Mouse (Mus musculus) brain, adult 2 months (tissue): ENCODE data around the gene Babam2.
"Not testable (repeated sequence)": the region's sequence is repeated elsewhere in the genome, so short reads cannot be mapped to it uniquely, and the experiment has no call there.

ENCODE experiments used
- DNase-seq: peaks from one replicate; pipeline ENCODE4 v3.0.0; 2011; ENCODE audit warnings: low read depth, low spot score

Babam2 gene

GRCm38 (mm10) chr5:31829588-31829987, 132.1 kb downstream of the Babam2 start:
- DNase-seq, result no peak

DNA sequence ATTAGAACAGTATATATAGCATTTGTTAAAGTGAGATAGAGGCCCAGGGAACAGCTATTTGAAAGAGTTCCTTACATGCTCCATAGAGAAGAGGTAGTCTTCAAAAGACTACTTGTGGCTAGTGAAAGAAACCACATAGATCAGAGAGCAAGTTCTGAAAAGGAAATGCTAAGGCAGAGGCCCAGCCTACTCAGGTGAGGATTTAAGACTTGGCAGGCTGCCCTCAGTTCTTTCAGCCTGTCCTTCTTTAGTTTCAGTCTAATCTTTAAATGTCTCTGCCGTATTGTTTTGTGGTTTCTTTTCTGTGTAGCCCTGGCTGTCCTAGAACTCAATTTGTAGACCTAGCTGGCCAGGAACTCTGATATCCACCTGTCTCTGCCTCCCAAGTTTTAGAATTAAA, 134.1 kb downstream of the Babam2 start:
- no peak for DNase-seq

DNA sequence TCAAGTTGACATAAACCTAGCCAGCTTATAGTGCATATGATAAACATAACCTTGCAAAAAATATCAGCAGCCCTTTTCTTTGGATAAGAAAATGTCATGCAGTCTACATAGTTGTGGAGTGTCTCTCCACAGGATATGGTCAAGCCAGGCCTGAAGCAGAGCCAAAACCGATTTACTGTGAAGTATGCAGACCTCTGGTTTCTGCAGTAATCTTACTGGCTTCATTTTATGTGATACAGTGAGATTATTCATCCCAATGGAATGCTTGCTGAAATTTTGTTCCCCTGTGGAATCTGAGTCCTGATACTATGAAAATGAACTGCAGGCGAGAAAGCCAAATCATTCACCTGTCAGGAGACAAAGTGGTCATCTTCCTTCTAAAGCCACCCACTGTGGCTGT, 138.2 kb downstream of the Babam2 start:
- DNase-seq, result no peak

DNA sequence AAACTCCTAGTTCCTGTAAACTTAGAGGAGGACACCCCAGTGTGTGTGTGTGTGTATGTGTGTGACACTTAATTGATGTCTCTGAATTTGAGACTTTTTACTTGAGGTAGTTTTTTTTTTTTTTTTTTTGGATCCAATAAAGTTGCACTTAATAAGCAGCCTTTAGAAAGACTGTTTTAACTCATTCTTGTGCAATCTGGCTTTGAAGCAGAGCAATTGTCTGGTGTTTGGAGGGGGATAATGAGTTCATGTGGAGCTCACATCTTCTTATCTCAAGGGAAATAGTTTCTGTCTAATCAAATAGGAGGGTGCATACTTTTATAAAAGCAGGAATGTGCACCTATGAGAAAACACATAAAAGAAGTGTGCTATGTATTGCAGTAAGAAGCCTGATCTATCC, 142.5 kb downstream of the Babam2 start:
- DNase-seq, result no peak

- DNase-seq, result no peak
Observed at GRCm38 (mm10) chr5:31840406-31840805, 142.9 kb downstream of the Babam2 start.

GRCm38 (mm10) chr5:31844856-31845255, 147.4 kb downstream of the Babam2 start:
- no peak for DNase-seq

GRCm38 (mm10) chr5:31846971-31847370, 149.5 kb downstream of the Babam2 start:
- no peak for DNase-seq

GRCm38 (mm10) chr5:31848995-31849394, 151.5 kb downstream of the Babam2 start:
- DNase-seq, result no peak

DNA sequence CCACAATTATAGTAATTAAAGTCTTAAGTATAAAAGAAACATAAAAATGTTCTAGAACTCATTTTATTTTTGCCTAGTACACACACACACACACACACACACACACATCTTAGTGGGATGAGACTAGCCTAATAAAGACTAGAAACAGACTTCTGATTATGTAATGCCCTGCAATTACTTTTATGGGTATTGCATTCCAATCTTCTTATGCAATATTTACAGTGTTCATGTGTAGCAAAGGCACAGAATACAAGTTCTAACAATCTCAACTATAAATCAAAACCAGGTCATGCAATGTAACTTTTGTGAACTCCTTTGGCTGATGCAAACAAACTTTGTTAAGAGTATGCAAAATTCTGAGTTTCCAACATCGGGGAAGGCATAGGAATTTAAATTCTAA, 155.3 kb downstream of the Babam2 start:
- no peak for DNase-seq

GRCm38 (mm10) chr5:31853831-31854230, 156.3 kb downstream of the Babam2 start:
- DNase-seq, result peak; percentile 63

GRCm38 (mm10) chr5:31858877-31859276, 161.4 kb downstream of the Babam2 start:
- not testable (repeated sequence) for DNase-seq

DNA sequence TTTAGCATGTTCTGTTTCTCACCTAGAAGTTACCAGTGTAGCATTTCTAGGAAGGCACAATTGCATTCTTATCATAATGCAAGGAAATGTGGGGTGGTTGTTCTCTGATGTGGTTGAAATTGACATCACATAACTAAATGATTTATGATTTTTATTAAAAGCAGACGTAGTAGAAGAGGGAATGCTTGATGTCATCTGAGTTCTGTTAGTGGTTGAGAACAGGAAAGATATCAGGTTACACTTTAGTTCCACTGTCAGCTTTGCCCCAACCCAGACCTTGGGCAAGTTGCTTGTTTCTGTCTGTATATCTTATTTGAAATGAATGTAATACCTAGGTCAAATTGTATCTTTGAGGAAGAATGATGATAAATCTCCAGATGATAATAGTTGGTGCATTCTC, 162.9 kb downstream of the Babam2 start:
- no peak for DNase-seq

DNA sequence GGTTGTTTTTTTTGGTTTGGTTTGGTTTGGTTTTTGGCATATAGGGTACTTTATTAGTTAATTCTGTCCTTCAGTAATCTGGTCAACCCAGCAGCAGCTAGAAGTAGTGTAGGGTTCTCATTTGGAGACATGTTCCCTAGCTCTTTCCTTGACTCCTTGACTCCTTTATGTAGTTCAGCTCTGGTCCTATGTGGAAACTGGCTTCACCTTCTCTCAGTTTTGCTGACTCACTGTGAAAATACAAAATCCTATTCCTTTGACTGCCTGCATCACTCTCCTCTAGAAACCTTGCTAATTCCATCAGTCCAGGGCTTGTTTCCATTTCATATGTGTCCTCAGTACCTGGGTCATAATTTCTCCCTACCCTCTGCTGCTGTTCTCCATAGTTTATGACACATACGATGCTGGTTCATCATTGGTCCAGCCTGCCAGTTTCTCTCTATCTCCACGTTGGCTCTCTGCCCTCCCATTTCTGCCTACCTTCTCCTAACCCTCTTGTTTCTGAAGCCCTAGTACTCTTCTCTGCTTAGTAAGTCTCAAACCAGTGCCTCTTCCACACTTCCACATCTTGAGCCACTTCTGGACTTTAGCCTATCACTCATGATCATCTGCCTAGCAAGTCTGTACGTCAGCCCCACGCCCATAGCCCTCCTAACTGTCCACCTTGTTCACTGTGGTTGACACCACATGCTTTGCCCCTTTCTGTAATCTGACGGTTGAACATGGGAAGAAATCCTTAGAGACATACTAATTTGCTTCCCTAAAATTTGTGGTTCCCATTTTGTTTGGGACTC, 163.5 kb downstream of the Babam2 start:
- no peak for DNase-seq

DNA sequence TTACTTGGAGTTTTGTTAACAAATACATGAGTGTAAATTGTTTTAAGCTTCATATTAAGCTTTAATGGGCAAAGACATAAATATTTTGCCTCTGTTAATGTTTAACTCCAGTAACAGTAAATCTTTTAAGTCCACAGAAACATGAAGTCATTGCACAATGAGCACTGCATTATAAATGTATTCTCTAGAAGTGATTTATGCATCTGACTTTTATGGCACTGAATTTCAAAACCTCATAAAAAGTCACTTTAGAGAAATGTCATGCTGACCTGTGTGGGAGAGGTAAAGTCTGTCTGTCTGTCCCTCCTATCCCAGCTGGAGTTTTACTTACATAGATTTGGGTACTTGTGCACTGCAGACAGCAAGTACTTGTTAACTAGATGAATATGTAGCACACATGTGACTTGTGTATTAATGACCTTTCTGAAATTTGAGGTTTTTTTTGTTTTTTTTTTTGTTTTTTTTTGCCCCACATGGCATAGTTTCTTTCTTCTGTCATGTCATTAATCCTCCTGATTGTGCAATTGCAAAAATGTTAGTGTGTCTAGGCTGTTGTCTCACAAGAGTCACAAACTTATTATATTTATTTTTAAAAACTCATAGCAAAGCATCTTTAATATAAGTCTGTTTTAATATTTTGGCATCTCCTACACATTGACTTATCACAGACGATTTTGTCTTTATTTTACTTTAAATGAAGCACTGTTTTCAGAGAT, 165.4 kb downstream of the Babam2 start:
- no peak for DNase-seq

- no peak for DNase-seq
Observed at GRCm38 (mm10) chr5:31864095-31864494, 166.6 kb downstream of the Babam2 start.

DNA sequence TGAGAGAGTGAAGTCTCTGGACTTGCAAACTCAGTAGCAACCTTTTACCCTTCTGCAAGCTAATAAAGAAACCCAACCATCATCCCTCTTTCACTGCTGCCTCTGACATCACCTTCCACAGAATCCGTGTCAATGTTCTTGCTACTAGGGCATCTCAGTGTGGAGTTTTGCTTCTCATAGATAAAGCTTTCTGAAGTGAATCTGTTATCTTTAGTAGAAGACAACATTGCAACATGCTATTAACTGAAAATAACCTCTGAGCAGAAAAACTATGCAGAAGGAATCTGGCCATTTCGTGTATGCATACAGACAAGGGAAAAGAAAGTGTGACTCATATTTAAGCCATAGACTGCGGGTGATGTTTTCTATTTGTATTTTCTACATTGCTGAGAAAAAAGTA, 168.6 kb downstream of the Babam2 start:
- no peak for DNase-seq

GRCm38 (mm10) chr5:31870856-31871520, 173.5 kb downstream of the Babam2 start:
- peak; percentile 24 for DNase-seq

- no peak for DNase-seq
Observed at GRCm38 (mm10) chr5:31873328-31873727, 175.8 kb downstream of the Babam2 start.

DNA sequence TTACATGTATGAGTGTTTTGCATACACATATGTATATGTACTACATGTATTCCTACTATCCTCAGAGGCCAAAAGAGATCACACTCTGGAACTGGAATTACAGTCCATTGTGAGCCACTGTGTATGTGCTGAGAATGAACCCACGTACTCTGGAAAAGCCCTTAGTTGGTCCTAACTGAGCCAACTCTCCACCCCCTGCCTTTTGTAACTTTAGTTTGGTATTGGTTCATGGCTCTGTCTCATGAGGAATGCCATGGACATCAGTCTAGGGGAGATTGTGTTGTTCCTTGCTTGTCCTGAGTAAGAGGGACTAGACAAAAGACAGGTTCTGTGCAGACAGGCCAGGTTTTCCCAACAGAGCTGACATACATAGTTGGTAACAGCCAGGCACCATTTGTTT, 177.1 kb downstream of the Babam2 start:
- DNase-seq, result no peak

- DNase-seq, result peak; percentile 57
Observed at GRCm38 (mm10) chr5:31875443-31875842, 178.0 kb downstream of the Babam2 start.

- peak; percentile 22 for DNase-seq
Observed at GRCm38 (mm10) chr5:31876216-31876974, 178.9 kb downstream of the Babam2 start.

DNA sequence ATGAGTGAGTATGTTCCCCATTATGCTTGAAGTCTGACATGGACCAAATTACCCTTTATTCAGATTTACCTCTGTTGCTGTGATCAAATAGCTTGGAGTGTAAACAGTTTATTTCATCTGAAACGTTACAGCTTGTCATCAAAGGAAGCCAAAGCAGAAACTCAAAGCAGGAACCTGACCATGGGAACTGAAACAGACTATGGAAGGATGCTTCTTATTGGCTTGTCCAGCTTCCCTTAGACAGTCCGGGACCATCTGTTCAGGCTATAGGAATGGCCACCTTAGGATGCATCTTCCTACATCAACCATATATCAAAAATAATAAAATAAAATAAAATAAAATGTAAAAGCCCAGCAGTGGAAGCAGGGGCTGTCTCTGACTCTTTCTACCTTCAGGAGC, 183.0 kb downstream of the Babam2 start:
- DNase-seq, result no peak
